Mouse (Mus musculus) midbrain, embryonic 12.5 days (tissue): ENCODE measurements around the gene Med7. TPM values are rescaled to one million over a fixed set of nuclear protein-coding genes. Genes with fewer than 3 reads are reported as not detected.

Source experiments
- ATAC-seq: fragments of 200-750 bp; cut with Nextera tagmentation; 2 replicates; pipeline ENCODE4 v1.8.0; 2017; ENCODE audit warnings: low read depth, moderate TSS enrichment, moderate library complexity; ENCODE audit not compliant: low FRiP score
- H3K27ac ChIP-seq: fragments of 300-500 bp; sonication (generic); replicated peaks from 2 replicates; pipeline ENCODE4 v1.5.1; 2016; ENCODE audit warnings: mild to moderate bottlenecking
- H3K27me3 ChIP-seq: fragments of 300-500 bp; sonication (generic); 2 replicates; pipeline ENCODE4 v1.6.1; 2016; ENCODE audit warnings: mild to moderate bottlenecking
- H3K36me3 ChIP-seq: fragments of 300-500 bp; sonication (generic); 2 replicates; pipeline ENCODE4 v1.6.1; 2016
- H3K4me1 ChIP-seq: fragments of 300-500 bp; sonication (generic); 2 replicates; pipeline ENCODE4 v1.6.1; 2016
- H3K4me2 ChIP-seq: fragments of 300-500 bp; sonication (generic); replicated peaks from 2 replicates; pipeline ENCODE4 v1.6.1; 2016; ENCODE audit warnings: mild to moderate bottlenecking, moderate library complexity
- H3K4me3 ChIP-seq: fragments of 300-500 bp; sonication (generic); 2 replicates; pipeline ENCODE4 v1.5.1; 2016; ENCODE audit warnings: mild to moderate bottlenecking
- H3K9ac ChIP-seq: fragments of 300-500 bp; sonication (generic); replicated peaks from 2 replicates; pipeline ENCODE4 v1.6.1; 2016; ENCODE audit warnings: mild to moderate bottlenecking, moderate library complexity
- H3K9me3 ChIP-seq: fragments of 300-500 bp; sonication (generic); 2 replicates; pipeline ENCODE4 v1.6.1; 2016; ENCODE audit warnings: mild to moderate bottlenecking
- WGBS: fragments of 180-500 bp; shearing (Covaris S2); methylation state at CpG from one replicate; pipeline ENCODE4 v1.1.7; 2016; 5-methylcytosine and 5-hydroxymethylcytosine counted together
- polyA plus RNA-seq: library from polyadenylated mRNA; unstranded; fragments of >200 nt; fragmentation: Nextera tagmentation; extraction: Ambion mirVana; gene quantifications from 2 replicates; pipeline ENCODE4 v1.2.1, GENCODE M21; 2016

The Med7 gene
- polyA plus RNA-seq, 1 experiment from 2014 or later: 89.0 TPM

DNA sequence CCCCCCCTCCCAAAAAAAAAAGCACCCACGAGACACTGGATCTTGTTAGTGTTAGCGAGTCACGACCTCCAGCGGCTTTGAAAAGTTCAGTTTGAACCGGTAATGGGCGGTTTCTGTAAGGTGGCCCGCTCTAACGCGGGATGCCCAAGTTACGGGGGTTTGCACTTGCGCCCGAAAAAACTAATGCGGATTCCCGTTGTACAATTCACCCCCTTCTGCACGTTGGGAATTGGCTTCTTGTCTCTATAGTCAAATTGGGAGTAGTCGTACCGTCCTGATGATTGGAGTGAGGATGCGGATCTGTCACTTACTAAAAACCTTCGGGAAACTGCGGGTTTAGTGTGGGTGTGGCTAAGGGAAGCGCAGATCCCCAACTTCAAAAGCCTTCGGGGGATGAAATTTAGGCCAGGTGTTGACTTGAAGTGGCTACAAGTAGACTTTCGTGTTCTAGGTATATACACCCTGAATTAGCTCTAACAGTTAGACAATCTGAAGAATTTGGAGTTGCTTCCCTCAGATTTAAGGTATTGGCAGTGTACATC lies 805 bp downstream of the Med7 start:
- no peaks in the 10 kb centered on the region for H3K27me3 ChIP-seq
- H3K9ac ChIP-seq: peak overlapping the region; percentile 90
- peak; percentile 9; the same call in 1 of the 2 replicates for ATAC-seq
- WGBS: 2% methylated on average over 23 of the region's 23 CpGs
- H3K27ac ChIP-seq: peak overlapping the region; percentile 89
- no peaks in the 10 kb centered on the region for H3K9me3 ChIP-seq
- H3K4me3 ChIP-seq: peak overlapping the region; percentile 92
- H3K4me1 ChIP-seq: peaks cover 7% of the 10 kb centered on the region
- peak overlapping the region; percentile 83 for H3K4me2 ChIP-seq
- H3K36me3 ChIP-seq: peaks cover 25% of the 10 kb centered on the region

DNA sequence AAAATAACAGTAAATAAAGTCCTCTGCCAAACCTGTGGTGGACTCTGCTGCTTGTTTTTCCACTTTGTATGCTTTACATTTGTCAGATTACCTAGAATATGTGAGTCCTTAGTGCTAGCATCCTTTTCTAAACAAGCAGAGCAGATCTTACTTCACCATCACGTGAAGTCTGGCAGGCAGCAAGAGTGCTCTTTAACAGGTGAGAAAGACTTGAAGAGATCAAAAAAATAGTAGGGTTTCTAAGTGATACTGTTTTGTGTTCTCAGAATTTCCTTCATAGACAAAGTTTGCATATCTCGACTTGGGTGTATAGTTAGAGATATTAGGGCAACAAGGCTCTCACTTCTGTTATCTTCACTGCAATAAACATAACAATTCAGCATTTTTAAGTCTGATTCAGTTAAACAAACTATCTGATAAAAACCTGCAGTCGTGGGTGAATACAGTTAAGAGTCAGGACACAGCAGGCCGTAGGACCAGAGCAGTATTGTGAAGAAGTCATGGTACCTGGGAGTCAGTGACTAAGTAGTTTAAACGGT lies 2.3 kb downstream of the Med7 start:
- Histone ChIP-seq H3K9me3 (no peaks in the 10 kb centered on the region), H3K27ac (no peak overlapping the region), H3K27me3 (no peaks in the 10 kb centered on the region), H3K4me2 (no peak overlapping the region), H3K36me3 (peaks cover 34% of the 10 kb centered on the region), H3K4me1 (peaks cover 7% of the 10 kb centered on the region), H3K4me3 (no peak overlapping the region), H3K9ac (no peak overlapping the region)
- 93% methylated on average over 5 of the region's 5 CpGs for WGBS
- ATAC-seq: no peak

DNA sequence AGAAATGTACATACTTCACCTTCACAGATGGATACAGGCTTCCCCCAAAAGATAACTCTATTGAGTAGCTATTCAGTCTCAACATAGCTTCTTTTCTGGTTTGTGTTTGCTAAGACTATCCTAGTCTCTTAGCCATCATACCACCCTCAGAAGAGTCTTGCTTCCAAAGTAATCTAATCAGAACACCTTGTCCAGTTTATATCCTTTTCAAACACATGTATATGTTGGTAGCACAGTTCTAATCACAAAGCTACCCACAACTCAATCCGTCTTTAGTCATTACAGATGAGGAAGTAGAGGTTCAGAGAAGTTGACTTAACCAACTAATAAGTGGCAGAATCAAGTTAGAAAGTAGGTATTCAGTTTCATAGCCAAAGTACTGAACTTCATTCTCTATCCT lies 5.0 kb downstream of the Med7 start:
- no peak for ATAC-seq
- Histone ChIP-seq H3K27me3 (no peaks in the 10 kb centered on the region), H3K9me3 (no peaks in the 10 kb centered on the region), H3K4me1 (peaks cover 4% of the 10 kb centered on the region), H3K9ac (no peak overlapping the region), H3K4me3 (no peak overlapping the region), H3K27ac (no peak overlapping the region), H3K36me3 (peaks cover 34% of the 10 kb centered on the region), H3K4me2 (no peak overlapping the region)
- WGBS: 93% methylated on average over 1 of the region's 1 CpGs

DNA sequence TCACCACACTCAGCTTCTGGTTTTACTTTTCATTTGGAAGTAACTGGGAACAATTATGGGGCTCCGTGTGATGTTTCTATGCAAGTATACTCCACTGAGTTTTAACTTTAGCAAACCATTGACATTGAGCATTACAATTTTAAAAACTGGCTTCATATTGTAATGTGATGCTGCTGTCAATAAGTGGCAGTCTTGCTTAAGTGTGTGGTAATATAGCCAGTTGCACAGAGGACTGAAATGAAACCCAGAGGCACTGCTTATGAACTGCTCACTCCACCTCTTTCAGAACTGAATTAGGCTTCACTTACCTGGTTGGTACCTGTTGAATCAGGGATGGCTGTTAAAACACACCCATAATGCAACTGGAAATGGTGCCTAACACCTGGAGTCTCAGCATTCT lies 6.4 kb downstream of the Med7 start:
- Histone ChIP-seq H3K9me3 (no peaks in the 10 kb centered on the region), H3K36me3 (peaks cover 34% of the 10 kb centered on the region), H3K27me3 (no peaks in the 10 kb centered on the region), H3K4me3 (no peak overlapping the region), H3K9ac (no peak overlapping the region), H3K27ac (no peak overlapping the region), H3K4me1 (no peaks in the 10 kb centered on the region), H3K4me2 (no peak overlapping the region)
- no peak for ATAC-seq
- WGBS: 96% methylated on average over 1 of the region's 1 CpGs

DNA sequence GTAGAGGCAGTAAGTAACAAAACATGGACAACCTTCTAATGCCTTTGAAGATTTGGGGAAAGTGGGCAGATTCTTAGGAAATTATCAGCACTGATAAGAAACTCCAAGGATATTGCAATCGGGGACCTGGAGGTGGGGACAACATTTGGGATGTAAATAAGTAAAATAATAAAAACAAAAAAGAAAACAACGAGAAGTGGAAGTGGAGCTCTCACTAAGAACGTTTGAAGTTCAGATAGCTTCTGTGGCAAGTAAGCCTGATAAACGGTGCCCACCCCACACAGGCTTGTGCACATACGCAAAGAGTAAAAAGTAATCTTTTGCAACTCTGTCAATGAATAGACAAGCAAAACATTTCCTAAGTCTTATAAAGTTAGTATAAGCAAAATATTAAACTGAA lies 7.3 kb downstream of the Med7 start:
- Histone ChIP-seq H3K4me1 (no peaks in the 10 kb centered on the region), H3K9me3 (no peaks in the 10 kb centered on the region), H3K4me3 (no peak overlapping the region), H3K36me3 (peaks cover 34% of the 10 kb centered on the region), H3K27ac (no peak overlapping the region), H3K27me3 (no peaks in the 10 kb centered on the region), H3K9ac (no peak overlapping the region), H3K4me2 (no peak overlapping the region)
- no peak for ATAC-seq
- WGBS: 94% methylated on average over 5 of the region's 5 CpGs

DNA sequence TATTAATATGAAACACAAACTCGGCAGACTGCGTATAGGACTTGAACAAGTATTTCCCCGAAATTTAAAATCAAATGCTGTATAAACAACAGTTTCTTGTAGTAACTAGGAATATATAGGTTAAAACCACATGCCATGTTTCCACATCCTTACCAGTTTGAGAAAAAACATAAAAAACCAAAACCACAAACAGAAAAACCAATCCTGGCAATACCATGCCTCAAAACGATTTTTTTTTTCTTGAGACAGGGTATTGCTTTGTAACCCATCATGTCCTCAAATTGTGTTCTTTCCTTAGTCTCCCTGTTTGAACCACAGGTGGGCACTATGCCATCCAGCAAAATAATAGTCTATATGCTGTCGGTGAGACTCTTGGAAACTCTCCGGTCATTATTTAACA lies 9.4 kb downstream of the Med7 start:
- 91% methylated on average over 6 of the region's 6 CpGs for WGBS

DNA sequence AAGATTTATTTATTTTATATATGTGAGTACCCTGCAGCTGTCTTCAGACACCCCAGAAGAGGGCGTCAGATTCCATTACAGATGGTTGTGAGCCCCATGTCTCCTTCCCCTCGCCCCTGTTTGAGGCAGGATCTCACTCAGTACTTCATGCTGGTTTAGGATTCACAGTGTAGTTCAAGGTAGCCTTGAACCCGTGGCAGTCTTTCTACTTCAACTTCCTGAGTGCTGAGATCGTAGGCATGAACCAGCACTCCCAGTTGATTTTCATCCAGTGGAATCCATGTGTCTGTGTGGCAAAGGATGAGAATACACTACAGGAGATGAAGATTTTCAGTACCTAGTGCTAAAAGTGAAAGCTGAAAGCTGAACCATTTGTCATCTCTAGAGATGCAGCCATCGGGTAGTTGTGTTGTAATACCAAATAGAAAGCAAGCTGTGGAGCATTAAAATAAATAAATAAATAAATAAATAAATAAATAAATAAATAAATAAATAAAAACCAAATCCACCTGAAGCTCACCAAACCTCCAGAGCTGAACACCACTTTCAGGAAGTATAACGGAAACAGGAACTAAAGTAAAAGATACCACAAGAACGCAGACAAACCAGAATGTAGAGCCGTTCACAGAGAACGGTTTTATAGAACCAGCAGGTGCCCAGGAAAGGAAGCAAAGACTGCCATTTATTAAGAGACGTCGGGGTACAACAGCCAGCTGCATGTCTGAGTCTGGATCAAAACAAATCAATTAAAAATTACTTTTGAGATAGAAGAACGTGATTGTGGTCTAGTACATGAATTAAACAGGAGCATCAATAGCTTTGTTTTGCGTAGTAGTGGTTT lies 11.1 kb downstream of the Med7 start:
- WGBS: 82% methylated on average over 13 of the region's 13 CpGs
- H3K36me3 ChIP-seq: peaks cover 9% of the 10 kb centered on the region
- no peak overlapping the region for H3K4me2 ChIP-seq
- no peak for ATAC-seq
- H3K9me3 ChIP-seq: no peaks in the 10 kb centered on the region
- H3K4me3 ChIP-seq: no peak overlapping the region
- no peak overlapping the region for H3K27ac ChIP-seq
- H3K9ac ChIP-seq: no peak overlapping the region
- H3K27me3 ChIP-seq: no peaks in the 10 kb centered on the region
- no peaks in the 10 kb centered on the region for H3K4me1 ChIP-seq

More for the DNA sequence above, 9.4 kb downstream of the Med7 start:
- H3K9me3 ChIP-seq: no peaks in the 10 kb centered on the region
- H3K36me3 ChIP-seq: peaks cover 19% of the 10 kb centered on the region
- no peak overlapping the region for H3K4me2 ChIP-seq
- H3K9ac ChIP-seq: no peak overlapping the region
- no peak for ATAC-seq
- H3K4me1 ChIP-seq: no peaks in the 10 kb centered on the region
- no peak overlapping the region for H3K4me3 ChIP-seq
- H3K27me3 ChIP-seq: no peaks in the 10 kb centered on the region
- H3K27ac ChIP-seq: no peak overlapping the region

DNA sequence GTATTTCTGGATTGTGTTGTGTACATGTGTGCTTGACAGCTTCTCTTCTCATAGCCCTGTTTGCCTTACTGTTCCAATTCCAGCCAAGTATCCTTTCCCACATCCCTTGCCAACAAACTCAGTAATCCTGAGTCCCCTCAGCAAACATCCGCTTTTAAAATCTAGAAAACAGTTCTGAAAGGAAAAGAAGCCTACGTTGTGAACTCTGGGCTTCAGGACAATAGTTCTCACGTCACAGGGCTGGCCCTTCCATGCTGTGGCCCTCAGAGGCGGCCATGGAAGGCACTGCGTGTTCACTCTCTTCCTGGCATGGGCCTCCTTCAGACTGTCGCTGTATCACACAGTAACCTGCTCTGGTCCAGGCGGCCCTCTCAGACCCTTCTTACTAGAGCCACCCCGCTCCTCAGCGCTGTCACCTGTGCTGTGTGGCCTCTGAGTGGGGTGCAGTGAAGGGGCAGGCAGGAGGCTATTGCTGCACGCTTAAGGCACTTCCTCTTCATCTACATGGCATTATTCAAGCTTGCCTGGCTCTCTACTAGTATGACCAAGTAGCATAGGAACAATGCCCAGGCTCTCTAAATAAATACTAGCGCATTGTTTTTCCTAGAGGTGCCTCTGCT lies 12.8 kb downstream of the Med7 start:
- no peaks in the 10 kb centered on the region for H3K36me3 ChIP-seq
- H3K27ac ChIP-seq: no peak overlapping the region
- no peak overlapping the region for H3K4me2 ChIP-seq
- H3K27me3 ChIP-seq: no peaks in the 10 kb centered on the region
- 85% methylated on average over 11 of the region's 11 CpGs for WGBS
- H3K9me3 ChIP-seq: no peaks in the 10 kb centered on the region
- H3K9ac ChIP-seq: no peak overlapping the region
- no peaks in the 10 kb centered on the region for H3K4me1 ChIP-seq
- no peak for ATAC-seq
- no peak overlapping the region for H3K4me3 ChIP-seq

DNA sequence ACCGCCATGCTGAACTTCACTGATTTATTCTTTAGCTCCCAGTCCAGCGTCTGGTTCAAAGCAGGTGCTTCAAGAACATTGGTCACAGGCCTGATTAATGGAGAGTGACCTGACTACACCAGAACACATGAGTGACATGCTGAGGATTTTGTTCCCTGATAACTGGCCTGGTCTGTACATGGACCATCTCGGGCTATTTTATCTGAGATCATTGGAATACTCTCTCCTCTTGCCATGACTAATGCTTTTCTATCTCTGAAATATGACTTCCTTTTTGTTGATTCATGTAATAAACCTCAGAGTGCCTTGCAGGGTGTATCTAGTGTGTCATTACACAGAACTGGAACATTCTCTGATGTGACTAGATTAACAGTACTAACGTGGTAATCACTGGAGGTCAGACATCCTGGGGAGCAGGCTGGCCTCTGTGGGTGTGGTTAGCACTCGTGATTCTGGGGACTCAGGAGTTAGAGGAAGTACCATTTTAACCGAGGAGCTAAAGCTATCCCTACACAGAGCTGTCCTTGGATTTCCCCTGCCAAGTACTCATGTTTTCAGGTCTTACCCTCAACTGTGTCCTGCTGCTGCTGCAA lies 17.8 kb downstream of the Med7 start, which contains the start of gene Havcr2:
Gene Havcr2, plus strand, starts transcription at position 483 of the 593 bp plus-strand sequence.
- H3K27me3 ChIP-seq: no peaks in the 10 kb centered on the region
- no peak within 1 kb of the TSS for H3K9ac ChIP-seq
- WGBS: 79% methylated on average over 6 of the region's 6 CpGs
- no peak within 1 kb of the TSS for H3K4me2 ChIP-seq
- H3K27ac ChIP-seq: no peak within 1 kb of the TSS
- H3K4me3 ChIP-seq: no peak within 1 kb of the TSS
- ATAC-seq: no peak
- no peaks in the 10 kb centered on the region for H3K36me3 ChIP-seq
- no peaks in the 10 kb centered on the region for H3K4me1 ChIP-seq
- no peaks in the 10 kb centered on the region for H3K9me3 ChIP-seq

DNA sequence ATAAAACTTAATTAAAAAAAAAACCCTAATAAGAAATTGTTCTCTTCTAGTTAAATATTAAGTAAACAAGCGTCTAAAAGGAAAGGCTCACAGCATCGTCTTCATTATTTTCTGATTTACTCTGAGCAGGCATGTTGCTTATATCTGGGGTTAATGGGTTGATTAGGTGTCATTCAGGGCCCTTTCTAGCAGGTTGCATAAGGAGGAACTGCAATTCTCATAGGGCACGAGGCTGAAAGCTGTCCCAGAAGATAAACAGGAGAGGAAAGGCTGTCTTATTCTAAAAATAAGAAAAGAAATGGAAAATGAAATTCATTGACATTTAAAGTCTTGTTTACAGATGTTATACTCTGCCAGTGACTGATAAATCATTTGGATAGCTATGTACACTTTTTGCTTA lies 23.2 kb downstream of the Med7 start:
- WGBS: 85% methylated on average over 3 of the region's 3 CpGs
- H3K4me2 ChIP-seq: no peak overlapping the region
- no peaks in the 10 kb centered on the region for H3K27me3 ChIP-seq
- no peak overlapping the region for H3K27ac ChIP-seq
- ATAC-seq: no peak
- no peaks in the 10 kb centered on the region for H3K4me1 ChIP-seq
- no peak overlapping the region for H3K9ac ChIP-seq
- H3K9me3 ChIP-seq: no peaks in the 10 kb centered on the region
- no peaks in the 10 kb centered on the region for H3K36me3 ChIP-seq
- no peak overlapping the region for H3K4me3 ChIP-seq

DNA sequence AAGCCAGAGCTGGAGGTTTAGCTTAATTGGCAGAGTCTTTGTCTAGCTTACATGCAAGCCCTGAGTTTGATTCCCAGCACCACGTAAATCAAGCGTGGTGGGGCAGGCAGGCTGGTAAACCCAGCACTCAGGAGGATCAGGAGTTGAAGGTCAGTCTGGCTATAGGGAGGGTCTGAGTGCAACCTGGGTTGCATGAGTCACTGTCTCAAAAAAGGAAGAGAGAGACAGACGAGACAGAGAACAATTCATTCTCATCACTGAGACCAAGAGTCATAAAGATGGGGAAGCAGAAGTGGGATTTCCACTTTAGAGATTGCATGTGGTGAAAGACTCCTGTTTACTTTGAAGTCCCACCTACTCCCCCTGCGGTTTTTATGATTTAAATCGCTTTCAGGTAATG lies 24.6 kb downstream of the Med7 start:
- Histone ChIP-seq H3K9ac (no peak overlapping the region), H3K27me3 (no peaks in the 10 kb centered on the region), H3K36me3 (no peaks in the 10 kb centered on the region), H3K4me3 (no peak overlapping the region), H3K9me3 (no peaks in the 10 kb centered on the region), H3K4me1 (no peaks in the 10 kb centered on the region), H3K27ac (no peak overlapping the region), H3K4me2 (no peak overlapping the region)
- ATAC-seq: no peak
- WGBS: 84% methylated on average over 5 of the region's 5 CpGs

DNA sequence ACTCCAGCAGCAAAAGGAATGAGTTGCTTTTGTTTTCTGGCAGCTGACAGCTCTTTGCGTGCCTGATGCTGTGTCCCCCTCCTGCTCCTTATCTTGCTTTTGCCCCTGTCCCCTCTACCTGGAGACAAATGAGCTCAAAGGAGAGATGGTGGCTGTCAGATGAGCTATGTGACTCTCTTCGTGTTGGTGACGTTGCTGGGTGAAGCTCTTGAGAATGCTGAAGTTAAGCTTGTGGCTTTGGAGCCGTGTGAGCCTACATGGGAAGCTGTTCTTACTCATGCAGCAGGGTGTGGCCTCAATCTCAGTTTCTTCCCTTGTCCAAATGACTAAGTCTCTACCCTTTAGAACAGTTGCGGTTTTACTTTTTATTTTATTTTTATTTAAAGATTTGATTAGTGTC lies 25.2 kb downstream of the Med7 start:
- ATAC-seq: no peak
- Histone ChIP-seq H3K36me3 (no peaks in the 10 kb centered on the region), H3K4me2 (no peak overlapping the region), H3K9ac (no peak overlapping the region), H3K4me3 (no peak overlapping the region), H3K4me1 (no peaks in the 10 kb centered on the region), H3K27me3 (no peaks in the 10 kb centered on the region), H3K27ac (no peak overlapping the region), H3K9me3 (no peaks in the 10 kb centered on the region)
- 70% methylated on average over 5 of the region's 5 CpGs for WGBS
